Mouse (Mus musculus) stomach, postnatal 0 days (tissue): ENCODE results near the gene Dus3l.

Source experiments
- CTCF ChIP-seq: IDR thresholded peaks from 2 replicates; pipeline ENCODE4 v1.5.1; 2016; ENCODE audit warnings: antibody characterized with exemption, low read depth, mild to moderate bottlenecking, moderate library complexity
- EP300 ChIP-seq: optimal IDR thresholded peaks from 2 replicates; pipeline ENCODE3; 2016; ENCODE audit warnings: antibody characterized with exemption

- TF ChIP-seq CTCF = no peak
- TF ChIP-seq EP300 = no peak
Observed at GRCm38 (mm10) chr17:56751404-56752072, 13.0 kb upstream of the Dus3l start.
